Mouse (Mus musculus) testis, postnatal 10 days (tissue): ENCODE data around the gene Il7r.

Source experiments
- DNase-seq: peaks from one replicate; pipeline ENCODE4 v3.0.0; 2021; ENCODE audit warnings: low spot score

Gene Il7r

GRCm38 (mm10) chr15:9471053-9471685 is 58.8 kb downstream of the Il7r start:
- no peak for DNase-seq

GRCm38 (mm10) chr15:9464039-9464438 is 65.9 kb downstream of the Il7r start:
- DNase-seq = no peak

- DNase-seq = no peak
Observed at GRCm38 (mm10) chr15:9463521-9464027, 66.4 kb downstream of the Il7r start.
